Mouse (Mus musculus): ENCODE data around the gene Enthd1.

- no peak for TF ChIP-seq CTCF (IDR thresholded peaks at IDR 0.05; ENCODE audit: control insufficient read depth, insufficient read depth, low read length)
- no peak for TF ChIP-seq POLR2A (IDR thresholded peaks at IDR 0.05; ENCODE audit: borderline replicate concordance, control insufficient read depth, low read depth, low read length)
Observed at GRCm38 (mm10) chr15:80440195-80440594, 124.8 kb downstream of the Enthd1 start.

Measured in bone marrow, adult 2 months (tissue).